Mouse (Mus musculus) heart, adult 2 months (tissue): Measurements from ENCODE around the gene Mipep.

Experiments used
- CTCF ChIP-seq: fragments of 200-600 bp; IDR thresholded peaks from 2 replicates; pipeline ENCODE4 v1.8.1; 2022; ENCODE audit warnings: antibody characterized with exemption, mild to moderate bottlenecking, moderate library complexity
- EP300 ChIP-seq: fragments of 200-500 bp; IDR thresholded peaks from 2 replicates; pipeline ENCODE4 v1.6.1; 2011; ENCODE audit warnings: low read depth, low read length, control low read depth; ENCODE audit not compliant: insufficient read depth
- POLR2A ChIP-seq: fragments of 200-500 bp; IDR thresholded peaks from 2 replicates; pipeline ENCODE4 v1.6.1; 2011; ENCODE audit warnings: mild to moderate bottlenecking, low read depth, low read length, control low read depth; ENCODE audit not compliant: insufficient read depth

GRCm38 (mm10) chr14:60882681-60883080, 98.3 kb downstream of the Mipep start:
- TF ChIP-seq CTCF (no peak), EP300 (no peak), POLR2A (no peak)
